Mouse (Mus musculus) heart, postnatal 36 days (tissue): ENCODE results near the gene Pknox1. TPM values are rescaled to one million over a fixed set of nuclear protein-coding genes. Genes with fewer than 3 reads are reported as not detected.
A peak's percentile ranks its signal among the peaks of the same experiment; 100 is the strongest.

Source experiments
- DNase-seq, 2 experiments: peaks; one replicate each; pipeline ENCODE4 v3.0.0; 2021 to 2022
- intact Hi-C: fragments of 180-260 bp; cut with DNase I; formaldehyde crosslinking; loops from one replicate; pipeline ENCODE4 v1.15.1; 2025
- microRNA-seq, 2 experiments: library from miRNA; unstranded; fragments of <30 nt; microRNA quantifications; one replicate each; pipeline ENCODE4 v1.2.0; 2021; ENCODE audit warnings: borderline number of aligned reads in 2 of 2
- total RNA-seq, 2 experiments: library from RNA; stranded (reverse); gene quantifications; 2 replicates each; pipeline ENCODE4 v1.2.3; 2021

Pknox1 gene
- total RNA-seq, 2 experiments from 2014 or later = 9.4 to 10.0 TPM

DNA sequence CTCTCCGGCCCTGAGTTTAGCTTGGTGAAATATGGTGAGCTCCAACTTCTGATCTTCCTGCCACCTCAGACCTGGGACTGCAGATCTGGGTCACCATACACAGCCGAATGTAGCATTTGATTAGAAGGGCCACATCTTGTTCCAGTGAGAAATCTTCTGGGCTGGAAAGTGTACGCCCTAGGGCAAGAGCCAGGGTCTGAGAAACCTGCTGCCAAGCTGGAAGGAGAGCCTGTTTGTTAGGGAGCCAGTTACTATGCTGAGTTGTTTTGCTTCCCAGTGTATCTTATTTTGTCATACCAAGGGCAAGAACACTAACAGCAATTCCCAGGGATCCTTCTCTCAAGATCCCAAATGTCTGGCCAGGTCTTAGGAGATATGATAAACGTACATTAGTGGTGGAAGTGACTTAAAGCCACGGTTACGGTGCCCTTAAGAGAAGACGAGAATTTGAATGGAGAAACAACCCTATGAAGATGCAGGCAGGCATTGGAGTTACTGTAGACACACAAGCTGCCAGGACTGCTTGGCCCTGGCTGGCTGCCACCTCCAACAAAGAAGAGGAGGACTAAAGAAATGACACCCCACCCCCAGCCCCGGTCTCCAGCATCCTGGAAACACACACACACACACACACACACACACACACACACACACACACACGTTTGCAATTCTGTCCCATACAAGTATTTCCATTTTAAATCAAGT, 73.5 kb downstream of the Pknox1 start:
- peak; percentile 32 to 47 for DNase-seq
- intact Hi-C loops = loop anchor here (2.0 kb wide), 1 partner anchor 21 kb away; the partner anchor contains the start of gene U2af1

GRCm38 (mm10) chr17:31639651-31640050, 75.1 kb downstream of the Pknox1 start:
- intact Hi-C loops = loop anchor here (2.0 kb wide), 1 partner anchor 19 kb away; the partner anchor contains the start of gene U2af1
- DNase-seq = no peak

DNA sequence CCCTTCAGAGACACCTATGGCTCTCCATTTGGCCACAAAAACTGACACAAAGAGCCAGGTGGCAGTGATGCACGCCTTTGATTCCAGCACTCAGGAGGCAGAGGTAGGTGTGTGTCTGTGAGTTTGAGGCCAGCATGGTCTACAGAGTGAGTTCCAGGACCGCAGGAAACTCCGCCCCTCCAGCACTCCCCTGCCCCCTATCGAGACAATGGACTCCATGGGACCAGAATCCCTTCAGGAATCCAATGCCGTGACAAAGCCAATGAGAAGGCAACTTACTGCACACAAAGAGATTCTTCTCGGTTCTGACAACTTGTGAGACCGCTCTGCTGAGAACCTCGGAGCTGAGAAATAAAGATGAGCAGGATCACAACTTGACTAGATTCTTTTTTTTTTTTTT, 77.8 kb downstream of the Pknox1 start:
- DNase-seq = no peak
- intact Hi-C loops = no loop called here

DNA sequence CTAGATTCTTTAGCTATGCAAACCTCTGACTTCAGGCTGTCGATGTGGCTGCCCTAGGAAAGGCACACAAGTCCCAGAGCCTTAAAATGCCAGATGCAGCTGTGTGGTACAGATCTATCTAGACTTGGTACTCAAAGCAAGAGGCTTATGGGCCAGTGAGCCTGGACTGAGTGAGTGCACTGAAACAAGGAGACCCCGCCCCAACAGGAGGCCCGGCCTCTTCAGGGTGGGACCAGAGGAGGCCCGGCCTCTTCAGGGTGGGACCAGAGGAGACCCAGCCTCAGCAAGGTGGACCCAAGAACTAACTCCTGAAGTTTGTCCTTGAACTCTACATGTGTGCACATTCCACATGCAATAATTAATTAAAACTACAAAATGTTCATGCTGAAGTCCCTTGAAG, 78.4 kb downstream of the Pknox1 start:
- intact Hi-C loops = no loop called here
- DNase-seq = no peak

GRCm38 (mm10) chr17:31646199-31647002, 81.9 kb downstream of the Pknox1 start:
- DNase-seq = no peak
- intact Hi-C loops = no loop called here

DNA sequence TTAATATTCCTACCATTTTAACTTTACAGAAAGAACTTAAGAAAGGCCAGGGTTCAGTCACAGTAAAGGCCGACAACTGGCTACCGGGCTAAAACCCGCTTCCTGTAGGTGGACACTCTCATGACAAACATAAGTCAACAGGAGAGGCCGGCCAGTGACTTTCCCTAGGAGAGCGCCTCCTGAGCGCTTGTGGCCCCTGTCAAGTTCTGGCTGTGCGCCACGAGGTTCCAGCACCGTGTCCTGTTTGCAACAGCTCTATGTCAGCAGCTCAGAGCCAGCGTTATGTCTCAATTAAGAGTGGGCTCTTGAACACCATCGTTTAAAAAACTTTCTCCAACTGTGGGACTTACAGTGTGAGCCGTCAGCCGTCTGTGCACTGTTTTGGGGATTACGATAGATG, 87.6 kb downstream of the Pknox1 start:
- DNase-seq = no peak
- intact Hi-C loops = no loop called here

- intact Hi-C loops = no loop called here
- no peak for DNase-seq
These were observed 88.7 kb downstream of the Pknox1 start for GRCm38 (mm10) chr17:31653277-31653676.

DNA sequence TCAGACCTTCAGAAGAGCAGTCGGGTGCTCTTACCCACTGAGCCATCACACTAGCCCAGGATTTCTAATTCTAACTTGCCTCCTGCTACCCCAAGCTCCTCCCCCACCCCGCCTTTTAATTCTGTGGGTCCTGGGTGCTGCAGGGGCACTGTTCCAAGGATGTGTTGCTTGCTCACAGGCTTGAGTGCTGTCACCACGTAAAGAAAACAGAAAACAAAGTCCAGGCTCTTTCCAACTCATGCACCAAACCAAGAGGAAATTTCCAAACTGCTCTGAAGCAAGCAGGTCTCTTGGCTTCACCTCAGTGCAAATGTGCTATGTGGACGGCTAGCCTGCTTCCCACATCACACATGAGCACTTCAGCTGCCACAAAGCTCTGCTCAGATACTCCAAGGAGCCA, 90.8 kb downstream of the Pknox1 start:
- intact Hi-C loops = loop anchor here (5.0 kb wide), 1 partner anchor 143 kb away; no protein-coding TSS in a partner anchor
- no peak for DNase-seq

DNA sequence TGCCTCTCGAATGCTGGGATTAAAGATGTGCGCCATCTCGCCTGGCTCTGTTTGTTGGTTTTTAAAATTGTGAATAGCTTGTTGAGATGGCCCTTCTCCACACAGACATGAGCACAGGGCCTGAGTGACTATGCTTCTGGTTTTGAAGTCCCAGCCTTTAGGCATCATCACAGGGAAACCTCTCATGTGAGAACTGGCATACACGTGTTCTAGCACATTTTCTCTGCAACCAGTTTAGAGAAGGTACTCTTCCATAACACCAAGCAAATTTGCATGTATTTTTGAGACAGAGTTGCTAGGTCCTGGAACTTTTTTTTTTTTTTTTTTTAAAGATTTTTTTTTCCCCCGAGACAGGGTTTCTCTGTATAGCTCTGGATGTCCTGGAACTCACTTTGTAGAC, 92.1 kb downstream of the Pknox1 start:
- no peak for DNase-seq
- intact Hi-C loops = loop anchor here (5.0 kb wide), 1 partner anchor 144 kb away; no protein-coding TSS in a partner anchor

Small RNAs within 50 kb of the gene (microRNA-seq; reads per million reads assigned to microRNA genes)
- gene Gm24970 = 0 reads per million in 2 experiments

Other genes starting within 250 kb of the Pknox1 start
- gene Pde9a, start 178.5 kb upstream of the Pknox1 start, total RNA-seq = 1 to 10 TPM; 5.2 to 6.1 TPM
- 1 to 10 TPM; 7.0 to 8.1 TPM for gene Wdr4, start 44.8 kb upstream of the Pknox1 start, total RNA-seq
- 1,000 to 10,000 TPM; 1,294 to 1,573 TPM for gene Ndufv3, start 44.6 kb upstream of the Pknox1 start, total RNA-seq
- 1 to 10 TPM; 3.0 to 3.6 TPM for gene Cbs, start 72.5 kb downstream of the Pknox1 start, total RNA-seq
- gene U2af1, start 94.2 kb downstream of the Pknox1 start, total RNA-seq = 10 to 100 TPM; 69.0 to 71.9 TPM
- gene Cryaa, start 113.1 kb downstream of the Pknox1 start, total RNA-seq = not detected